Mouse (Mus musculus) testis, adult 2 months (tissue): ENCODE measurements around the gene Lpar1. TPM values are rescaled to one million over a fixed set of nuclear protein-coding genes. Genes with fewer than 3 reads are reported as not detected.

ENCODE experiments used
- H3K27ac ChIP-seq: fragments of 200-500 bp; 2 replicates; pipeline ENCODE4 v1.5.1; 2012; ENCODE audit warnings: low read depth, low read length; ENCODE audit not compliant: control insufficient read depth, insufficient read depth
- H3K27me3 ChIP-seq: fragments of 200-500 bp; 2 replicates; pipeline ENCODE4 v1.6.1; 2012; ENCODE audit warnings: mild to moderate bottlenecking, low read length, moderate library complexity; ENCODE audit not compliant: control insufficient read depth, insufficient read depth
- H3K36me3 ChIP-seq: fragments of 200-500 bp; 2 replicates; pipeline ENCODE4 v1.6.1; 2012; ENCODE audit warnings: mild to moderate bottlenecking, low read length; ENCODE audit not compliant: control insufficient read depth, insufficient read depth
- H3K4me1 ChIP-seq: fragments of 200-500 bp; 2 replicates; pipeline ENCODE4 v1.6.1; 2012; ENCODE audit warnings: low read length; ENCODE audit not compliant: control insufficient read depth, insufficient read depth
- H3K4me3 ChIP-seq: fragments of 200-500 bp; 2 replicates; pipeline ENCODE4 v1.5.1; 2012; ENCODE audit warnings: low read depth, mild to moderate bottlenecking, low read length, moderate library complexity, mixed read lengths; ENCODE audit not compliant: control insufficient read depth
- CTCF ChIP-seq: fragments of 200-500 bp; IDR thresholded peaks from 2 replicates; pipeline ENCODE4 v1.5.1; 2012; ENCODE audit warnings: low read depth, mild to moderate bottlenecking, inconsistent platforms, low read length, moderate library complexity; ENCODE audit not compliant: control insufficient read depth, insufficient read depth, insufficient replicate concordance
- POLR2A ChIP-seq: fragments of 200-500 bp; IDR thresholded peaks from 2 replicates; pipeline ENCODE4 v1.6.1; 2012; ENCODE audit warnings: low read depth, mild to moderate bottlenecking, inconsistent platforms, low read length, moderate library complexity; ENCODE audit not compliant: control insufficient read depth
- polyA plus RNA-seq: library from polyadenylated mRNA; depleted of rRNA; stranded (reverse); fragments of >200 nt; gene quantifications from 2 replicates; pipeline ENCODE4 v1.2.3, GENCODE M21; 2012

Gene Lpar1
- polyA plus RNA-seq, 1 experiment = 43.6 TPM

GRCm38 (mm10) chr4:58534726-58535350, 18.9 kb downstream of the Lpar1 start:
- Histone ChIP-seq H3K4me3 (no peak overlapping the region), H3K36me3 (no peaks in the 10 kb centered on the region), H3K27me3 (no peaks in the 10 kb centered on the region), H3K4me1 (no peaks in the 10 kb centered on the region; the same call in 1 of the 2 replicates), H3K27ac (no peak overlapping the region)
- TF ChIP-seq POLR2A (no peak), CTCF (no peak)

GRCm38 (mm10) chr4:58534141-58534571, 19.5 kb downstream of the Lpar1 start:
- TF ChIP-seq POLR2A (no peak), CTCF (no peak)
- Histone ChIP-seq H3K27ac (no peak overlapping the region), H3K27me3 (no peaks in the 10 kb centered on the region), H3K36me3 (no peaks in the 10 kb centered on the region), H3K4me3 (no peak overlapping the region), H3K4me1 (no peaks in the 10 kb centered on the region; the same call in 1 of the 2 replicates)

- no peak overlapping the region for H3K27ac ChIP-seq
- TF ChIP-seq POLR2A = no peak
- no peak for TF ChIP-seq CTCF
- H3K4me1 ChIP-seq = no peaks in the 10 kb centered on the region; the same call in 1 of the 2 replicates
- H3K27me3 ChIP-seq = no peaks in the 10 kb centered on the region
- H3K4me3 ChIP-seq = no peak overlapping the region
- H3K36me3 ChIP-seq = no peaks in the 10 kb centered on the region
Measured at GRCm38 (mm10) chr4:58533519-58533918, 20.2 kb downstream of the Lpar1 start.

GRCm38 (mm10) chr4:58532326-58532725, 21.4 kb downstream of the Lpar1 start:
- Histone ChIP-seq H3K36me3 (no peaks in the 10 kb centered on the region), H3K27ac (no peak overlapping the region), H3K27me3 (no peaks in the 10 kb centered on the region), H3K4me1 (no peaks in the 10 kb centered on the region; the same call in 1 of the 2 replicates), H3K4me3 (no peak overlapping the region)
- TF ChIP-seq CTCF = no peak
- TF ChIP-seq POLR2A = no peak

GRCm38 (mm10) chr4:58530706-58531105, 23.0 kb downstream of the Lpar1 start:
- Histone ChIP-seq H3K36me3 (no peaks in the 10 kb centered on the region), H3K27ac (no peak overlapping the region), H3K4me1 (no peaks in the 10 kb centered on the region; the same call in 1 of the 2 replicates), H3K27me3 (no peaks in the 10 kb centered on the region), H3K4me3 (no peak overlapping the region)
- TF ChIP-seq POLR2A = no peak
- TF ChIP-seq CTCF = no peak

- H3K27me3 ChIP-seq = no peaks in the 10 kb centered on the region
- H3K36me3 ChIP-seq = no peaks in the 10 kb centered on the region
- H3K4me1 ChIP-seq = no peaks in the 10 kb centered on the region; the same call in 1 of the 2 replicates
- TF ChIP-seq CTCF (no peak), POLR2A (no peak)
- no peak overlapping the region for H3K27ac ChIP-seq
- no peak overlapping the region for H3K4me3 ChIP-seq
Measured at GRCm38 (mm10) chr4:58530279-58530678, 23.4 kb downstream of the Lpar1 start.

GRCm38 (mm10) chr4:58527852-58528251, 25.8 kb downstream of the Lpar1 start:
- Histone ChIP-seq H3K4me1 (no peaks in the 10 kb centered on the region), H3K27me3 (no peaks in the 10 kb centered on the region), H3K36me3 (no peaks in the 10 kb centered on the region), H3K4me3 (no peak overlapping the region), H3K27ac (no peak overlapping the region)
- TF ChIP-seq CTCF (no peak), POLR2A (no peak)
